Mouse (Mus musculus) G1E (cell line): Measurements from ENCODE around the gene Rnf182.

Source experiments
- CTCF ChIP-seq: IDR thresholded peaks from 2 replicates; pipeline ENCODE4 v1.5.1; 2012; ENCODE audit warnings: low read depth, low read length, inconsistent platforms, mixed read lengths
- GATA1 ChIP-seq: IDR thresholded peaks from 2 replicates; pipeline ENCODE4 v1.6.1; 2012; ENCODE audit warnings: borderline replicate concordance, low read length, inconsistent platforms, mixed read lengths
- GATA2 ChIP-seq: IDR thresholded peaks from 2 replicates; pipeline ENCODE4 v1.6.1; 2012; ENCODE audit warnings: low read depth, low read length, inconsistent platforms, borderline replicate concordance
- TAL1 ChIP-seq: conservative IDR thresholded peaks from 2 replicates; pipeline ENCODE4 v1.6.1; 2012; ENCODE audit warnings: low read depth, low read length, inconsistent platforms, mixed read lengths

- TF ChIP-seq GATA1, result no peak
- no peak for TF ChIP-seq TAL1
- no peak for TF ChIP-seq CTCF
- no peak for TF ChIP-seq GATA2
Measured at GRCm38 (mm10) chr13:43703471-43703870, 88.0 kb downstream of the Rnf182 start.
